Mouse (Mus musculus): ENCODE measurements at regions not wholly inside any gene's neighbourhood (a gene's known extent, or its start where the extent isn't known, plus 50 kb on each side); places are given as distances from the start of the nearest gene placed in this dataset.

DNA sequence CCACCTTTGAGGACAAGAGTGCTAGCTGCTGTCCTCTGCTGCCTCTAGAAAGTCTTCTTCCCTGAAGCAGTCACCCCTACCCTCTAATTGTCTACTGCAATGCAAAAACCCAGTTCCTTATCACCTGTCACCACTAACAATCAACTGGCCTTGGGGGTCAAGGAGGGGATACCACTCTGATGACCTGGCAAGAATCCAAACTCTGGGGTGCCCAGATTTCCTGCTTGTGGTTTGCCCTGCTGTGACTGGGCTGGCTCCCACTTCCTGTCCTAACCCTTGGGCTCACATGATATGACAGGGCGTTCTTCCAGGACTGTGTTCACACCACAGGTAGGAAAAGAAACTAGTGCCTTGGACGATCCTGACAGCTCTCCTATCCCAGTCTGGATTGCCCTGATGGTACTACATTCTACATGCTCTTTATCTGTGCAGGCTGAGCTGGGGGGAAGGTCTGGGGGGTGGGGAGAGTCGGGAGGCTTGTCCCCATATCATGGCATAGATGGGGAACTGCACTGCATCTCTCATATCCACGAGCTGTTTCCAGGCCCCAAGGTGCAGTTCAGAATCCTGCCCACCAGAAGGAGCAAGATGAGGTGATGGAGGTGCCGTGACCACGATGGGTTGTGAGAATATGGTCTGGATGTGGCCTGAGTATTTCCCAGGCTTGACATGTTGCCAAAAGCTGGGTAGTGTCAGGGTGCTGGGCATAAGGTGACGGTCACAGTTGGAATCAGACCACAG is 81.0 kb downstream of the Maf start:
- Histone ChIP-seq H3K4me3 (ENCODE audit: control insufficient read depth in 1 of 2, insufficient read depth in 1 of 2, low read depth in 2 of 2, low read length in 2 of 2) (no peak overlapping the region), H3K27me3 (ENCODE audit: control insufficient read depth in 1 of 2, insufficient read depth in 2 of 2, low read length in 2 of 2) (no peaks in the 10 kb centered on the region), H3K9me3 (replicated peaks; ENCODE audit: insufficient read depth, low read length) (no peaks in the 10 kb centered on the region), H3K4me1 (ENCODE audit: control insufficient read depth in 1 of 2, insufficient read depth in 2 of 2, low read length in 2 of 2) (no peaks in the 10 kb centered on the region), H3K27ac (ENCODE audit: control insufficient read depth, low read depth, low read length) (no peak overlapping the region), H3K79me2 (ENCODE audit: control insufficient read depth, insufficient read depth, low read length, poor library complexity) (no peaks in the 10 kb centered on the region), H3K36me3 (ENCODE audit: control insufficient read depth in 1 of 2, insufficient read depth in 2 of 2, low read length in 2 of 2) (no peaks in the 10 kb centered on the region), H3K9ac (ENCODE audit: control insufficient read depth, low read depth, low read length, poor library complexity, severe bottlenecking) (no peak overlapping the region)
- no peak for DNase-seq (ENCODE audit: low read depth, low spot score)
- TF ChIP-seq ETS1 (IDR thresholded peaks at IDR 0.05; ENCODE audit: low read depth, low read length) (no peak), ZKSCAN1 (IDR thresholded peaks at IDR 0.05; ENCODE audit: low read depth, low read length) (no peak), POLR2AphosphoS5 (IDR thresholded peaks at IDR 0.05; ENCODE audit: borderline replicate concordance, low read depth, low read length) (no peak)

DNA sequence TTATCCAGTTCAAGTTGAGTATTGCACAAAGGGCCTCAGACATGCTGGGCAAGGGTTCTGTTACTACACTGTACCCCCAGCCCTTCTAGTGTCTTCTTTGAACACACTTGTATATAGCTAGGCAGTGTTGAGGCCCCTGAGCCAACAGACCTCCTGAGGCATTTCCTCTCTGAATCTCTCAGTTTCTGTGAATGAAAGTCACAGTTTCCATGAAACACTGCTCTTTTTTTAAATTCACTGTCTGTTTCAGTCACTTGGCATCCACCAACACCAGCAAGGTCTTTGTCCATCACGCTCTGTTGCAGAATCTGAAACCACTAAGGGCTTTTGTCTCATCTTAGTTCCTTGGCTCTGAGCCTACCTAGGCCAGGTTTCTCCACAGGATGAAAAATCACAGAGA is 82.5 kb downstream of the Maf start:
- no peak for DNase-seq (ENCODE audit: low read depth, low spot score)
- Histone ChIP-seq H3K27me3 (ENCODE audit: control insufficient read depth in 1 of 2, insufficient read depth in 2 of 2, low read length in 2 of 2) (no peaks in the 10 kb centered on the region), H3K4me1 (ENCODE audit: control insufficient read depth in 1 of 2, insufficient read depth in 2 of 2, low read length in 2 of 2) (no peaks in the 10 kb centered on the region), H3K27ac (ENCODE audit: control insufficient read depth, low read depth, low read length) (no peak overlapping the region), H3K9me3 (replicated peaks; ENCODE audit: insufficient read depth, low read length) (no peaks in the 10 kb centered on the region), H3K9ac (ENCODE audit: control insufficient read depth, low read depth, low read length, poor library complexity, severe bottlenecking) (no peak overlapping the region), H3K79me2 (ENCODE audit: control insufficient read depth, insufficient read depth, low read length, poor library complexity) (no peaks in the 10 kb centered on the region), H3K36me3 (ENCODE audit: control insufficient read depth in 1 of 2, insufficient read depth in 2 of 2, low read length in 2 of 2) (no peaks in the 10 kb centered on the region), H3K4me3 (ENCODE audit: control insufficient read depth in 1 of 2, insufficient read depth in 1 of 2, low read depth in 2 of 2, low read length in 2 of 2) (no peak overlapping the region)
- TF ChIP-seq E2F4 (IDR thresholded peaks at IDR 0.05; ENCODE audit: borderline replicate concordance, low read depth, low read length) = no peak
- no peak for TF ChIP-seq POLR2AphosphoS2 (IDR thresholded peaks at IDR 0.05; ENCODE audit: low read length)
- TF ChIP-seq MAZ (IDR thresholded peaks at IDR 0.05; ENCODE audit: low read depth, low read length) = no peak
- TF ChIP-seq KAT2A (conservative IDR thresholded peaks at IDR 0.05; ENCODE audit: low read depth, low read length) = no peak
- TF ChIP-seq NRF1 (IDR thresholded peaks at IDR 0.05; ENCODE audit: insufficient read depth, low read depth, low read length, poor library complexity, severe bottlenecking) = no peak

DNA sequence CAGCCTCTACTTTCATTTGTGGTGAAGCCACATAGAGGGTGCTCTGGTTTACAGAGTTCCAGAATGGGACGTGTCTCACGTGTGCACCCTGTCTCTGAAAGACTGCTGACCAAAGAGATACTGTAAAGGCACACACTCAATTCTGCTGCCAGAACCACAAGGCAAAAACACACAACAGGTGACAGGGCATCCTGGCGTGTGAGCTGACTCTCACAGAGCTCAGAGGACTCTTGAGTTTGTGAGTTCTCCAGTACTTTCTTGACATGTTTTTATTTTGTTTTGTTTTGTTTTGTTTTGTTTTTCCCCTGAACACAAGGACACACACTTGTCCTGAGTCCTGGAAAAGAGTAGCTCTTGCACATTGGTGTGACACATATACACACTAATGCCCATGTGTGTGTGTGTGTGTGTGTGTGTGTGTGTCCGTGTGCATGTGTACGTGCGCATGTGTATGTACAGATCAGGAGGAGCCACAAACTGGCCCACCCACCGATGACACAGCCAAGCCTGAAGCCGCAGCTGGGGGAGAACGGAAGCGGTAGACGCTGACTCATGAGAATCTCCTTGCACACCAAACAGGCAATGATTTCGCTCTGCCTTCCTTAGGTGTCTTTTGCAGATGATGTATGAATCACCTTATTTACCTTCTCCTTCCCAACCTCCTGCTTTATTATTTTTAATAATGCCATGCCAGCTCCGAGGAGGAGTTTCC is 89.4 kb downstream of the Maf start:
- H3K9ac ChIP-seq (ENCODE audit: control insufficient read depth, low read depth, low read length, poor library complexity, severe bottlenecking) = no peak overlapping the region
- no peak for TF ChIP-seq USF1 (IDR thresholded peaks at IDR 0.05; ENCODE audit: low read depth, low read length)
- TF ChIP-seq ZMIZ1 (IDR thresholded peaks at IDR 0.05; ENCODE audit: low read depth, low read length) = no peak
- TF ChIP-seq TCF12 (IDR thresholded peaks at IDR 0.05; ENCODE audit: low read depth, low read length) = no peak
- no peak for TF ChIP-seq MXI1 (IDR thresholded peaks at IDR 0.05; ENCODE audit: low read depth, low read length)
- no peak for TF ChIP-seq MAX (IDR thresholded peaks at IDR 0.05; ENCODE audit: low read length)
- no peak for TF ChIP-seq CTCF (IDR thresholded peaks at IDR 0.05 in 2 of 3, conservative IDR thresholded peaks at IDR 0.05 in 1 of 3; ENCODE audit: control insufficient read depth in 1 of 3, insufficient read depth in 1 of 3, low read depth in 2 of 3, low read length in 3 of 3, poor library complexity in 1 of 3, severe bottlenecking in 1 of 3)
- no peak for TF ChIP-seq SIN3A (IDR thresholded peaks at IDR 0.05; ENCODE audit: low read length)
- TF ChIP-seq BHLHE40 (IDR thresholded peaks at IDR 0.05; ENCODE audit: borderline replicate concordance, low read depth, low read length) = no peak
- no peak for TF ChIP-seq MAFK (IDR thresholded peaks at IDR 0.05; ENCODE audit: borderline replicate concordance, low read depth, low read length)
- no peak for TF ChIP-seq ZNF384 (IDR thresholded peaks at IDR 0.05; ENCODE audit: low read depth, low read length)
- no peak for TF ChIP-seq JUND (IDR thresholded peaks at IDR 0.05; ENCODE audit: low read depth, low read length)
- no peak overlapping the region for H3K4me3 ChIP-seq (ENCODE audit: control insufficient read depth in 1 of 2, insufficient read depth in 1 of 2, low read depth in 2 of 2, low read length in 2 of 2)
- H3K27ac ChIP-seq (ENCODE audit: control insufficient read depth, low read depth, low read length) = no peak overlapping the region
- no peaks in the 10 kb centered on the region for H3K27me3 ChIP-seq (ENCODE audit: control insufficient read depth in 1 of 2, insufficient read depth in 2 of 2, low read length in 2 of 2)
- H3K9me3 ChIP-seq (replicated peaks; ENCODE audit: insufficient read depth, low read length) = no peaks in the 10 kb centered on the region
- H3K36me3 ChIP-seq (ENCODE audit: control insufficient read depth in 1 of 2, insufficient read depth in 2 of 2, low read length in 2 of 2) = no peaks in the 10 kb centered on the region
- no peaks in the 10 kb centered on the region for H3K4me1 ChIP-seq (ENCODE audit: control insufficient read depth in 1 of 2, insufficient read depth in 2 of 2, low read length in 2 of 2)
- DNase-seq (ENCODE audit: low read depth, low spot score) = no peak
- H3K79me2 ChIP-seq (ENCODE audit: control insufficient read depth, insufficient read depth, low read length, poor library complexity) = no peaks in the 10 kb centered on the region

All from MEL (cell line).